Mouse (Mus musculus) embryonic facial prominence, embryonic 12.5 days (tissue): Measurements from ENCODE around the gene Adprhl2. TPM values are rescaled to one million over a fixed set of nuclear protein-coding genes. Genes with fewer than 3 reads are reported as not detected.

Source experiments
- ATAC-seq: fragments of 200-750 bp; cut with Nextera tagmentation; 2 replicates; pipeline ENCODE4 v1.8.0; 2017; ENCODE audit not compliant: insufficient number of reproducible peaks, insufficient read depth, low FRiP score, low TSS enrichment
- H3K27ac ChIP-seq: fragments of 300-500 bp; sonication (generic); 2 replicates; pipeline ENCODE4 v1.5.1; 2016; ENCODE audit warnings: mild to moderate bottlenecking
- H3K27me3 ChIP-seq: fragments of 300-500 bp; sonication (generic); 2 replicates; pipeline ENCODE4 v1.6.1; 2016; ENCODE audit warnings: mild to moderate bottlenecking, moderate library complexity
- H3K36me3 ChIP-seq: fragments of 300-500 bp; sonication (generic); 2 replicates; pipeline ENCODE4 v1.6.1; 2016; ENCODE audit warnings: mild to moderate bottlenecking
- H3K4me1 ChIP-seq: fragments of 300-500 bp; sonication (generic); 2 replicates; pipeline ENCODE4 v1.6.1; 2016
- H3K4me2 ChIP-seq: fragments of 300-500 bp; sonication (generic); replicated peaks from 2 replicates; pipeline ENCODE4 v1.6.1; 2016; ENCODE audit warnings: mild to moderate bottlenecking, moderate library complexity
- H3K4me3 ChIP-seq: fragments of 300-500 bp; sonication (generic); 2 replicates; pipeline ENCODE4 v1.5.1; 2016; ENCODE audit warnings: mild to moderate bottlenecking
- H3K9ac ChIP-seq: fragments of 300-500 bp; sonication (generic); 2 replicates; pipeline ENCODE4 v1.6.1; 2016; ENCODE audit warnings: mild to moderate bottlenecking, moderate library complexity
- H3K9me3 ChIP-seq: fragments of 300-500 bp; sonication (generic); 2 replicates; pipeline ENCODE4 v1.6.1; 2016; ENCODE audit warnings: mild to moderate bottlenecking, moderate library complexity
- WGBS: fragments of 180-500 bp; shearing (Covaris S2); methylation state at CpG from one replicate; pipeline ENCODE4 v1.1.7; 2016; 5-methylcytosine and 5-hydroxymethylcytosine counted together
- polyA plus RNA-seq: library from polyadenylated mRNA; unstranded; fragments of >200 nt; fragmentation: Nextera tagmentation; extraction: Ambion mirVana; gene quantifications from 2 replicates; pipeline ENCODE4 v1.2.1, GENCODE M21; 2016

Gene Adprhl2
- polyA plus RNA-seq, 1 experiment from 2014 or later = 91.0 TPM

DNA sequence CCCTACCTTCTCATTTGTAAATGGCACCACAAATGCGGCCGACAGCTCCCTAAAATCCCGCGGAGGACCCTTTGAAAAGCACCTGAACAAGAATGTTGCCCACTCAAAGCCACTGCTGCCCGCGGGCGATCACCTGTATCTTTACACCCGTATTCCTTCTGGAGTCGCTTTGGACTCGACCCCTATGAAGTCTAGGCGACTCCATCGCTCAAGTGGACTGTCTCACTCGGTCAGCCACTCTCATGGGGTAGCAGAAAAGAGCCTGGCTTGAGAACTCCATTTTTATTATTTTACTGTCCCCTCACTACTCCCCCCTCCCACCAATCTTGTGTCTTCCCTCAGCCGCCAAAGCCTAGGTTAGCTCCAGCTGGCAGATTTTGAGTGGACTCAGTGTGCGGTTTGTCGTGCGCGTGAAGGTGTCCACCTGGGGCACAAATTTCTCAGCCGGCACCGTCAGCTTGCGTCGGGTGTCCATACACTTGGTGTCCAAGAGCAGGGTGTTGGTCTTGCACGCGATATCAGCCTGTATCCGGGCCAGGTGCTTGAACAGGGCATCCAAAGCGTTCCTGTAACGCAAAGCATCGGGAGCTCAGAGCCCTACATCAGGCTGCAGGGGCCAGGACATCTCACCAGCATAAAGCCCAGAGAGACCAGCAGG is 480 bp upstream of the Adprhl2 start:
- Histone ChIP-seq H3K4me2 (peak overlapping the region; percentile 85), H3K9ac (peak overlapping the region; percentile 69; the same call in 1 of the 2 replicates), H3K9me3 (no peaks in the 10 kb centered on the region), H3K27me3 (peaks cover 32% of the 10 kb centered on the region), H3K27ac (no peak overlapping the region), H3K4me3 (peak overlapping the region; percentile 65; the same call in 1 of the 2 replicates), H3K4me1 (peaks cover 27% of the 10 kb centered on the region), H3K36me3 (peaks cover 16% of the 10 kb centered on the region)
- ATAC-seq = no peak
- 56% methylated on average over 28 of the region's 28 CpGs for WGBS

DNA sequence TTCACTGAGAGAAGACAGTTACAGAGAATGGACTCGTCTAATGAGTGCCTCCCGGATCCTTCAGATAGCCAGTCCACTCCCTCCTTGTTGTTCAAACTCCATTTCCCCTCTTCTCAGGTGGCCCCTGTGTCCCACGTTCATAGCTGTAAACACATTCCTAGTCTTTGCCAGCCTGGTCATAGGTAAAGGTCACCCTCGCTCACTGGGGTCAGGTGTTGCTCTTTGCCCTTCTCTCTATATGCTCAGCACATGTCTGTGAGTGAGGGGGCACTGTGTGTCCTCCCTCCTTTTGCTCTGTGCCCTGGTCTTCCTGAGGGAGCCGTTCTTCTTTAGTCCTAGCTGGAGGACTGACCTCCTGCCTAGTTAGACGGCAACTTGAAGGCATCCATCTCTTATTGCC is 1.7 kb downstream of the Adprhl2 start:
- H3K27me3 ChIP-seq = peaks cover 24% of the 10 kb centered on the region
- no peak for ATAC-seq
- H3K4me3 ChIP-seq = no peak overlapping the region
- peaks cover 32% of the 10 kb centered on the region for H3K36me3 ChIP-seq
- no peak overlapping the region for H3K4me2 ChIP-seq
- no peak overlapping the region for H3K27ac ChIP-seq
- H3K9me3 ChIP-seq = no peaks in the 10 kb centered on the region
- 93% methylated on average over 6 of the region's 6 CpGs for WGBS
- no peak overlapping the region for H3K9ac ChIP-seq
- peaks cover 22% of the 10 kb centered on the region for H3K4me1 ChIP-seq

- Histone ChIP-seq H3K4me2 (no peak overlapping the region), H3K36me3 (peaks cover 32% of the 10 kb centered on the region), H3K4me1 (peaks cover 43% of the 10 kb centered on the region), H3K9ac (no peak overlapping the region), H3K27ac (no peak overlapping the region), H3K9me3 (no peaks in the 10 kb centered on the region), H3K4me3 (no peak overlapping the region), H3K27me3 (no peaks in the 10 kb centered on the region)
- WGBS = 89% methylated on average over 13 of the region's 13 CpGs
- ATAC-seq = no peak
Measured at GRCm38 (mm10) chr4:126316443-126317040, 5.0 kb downstream of the Adprhl2 start.

- Histone ChIP-seq H3K27me3 (no peaks in the 10 kb centered on the region), H3K27ac (no peak overlapping the region), H3K4me1 (peaks cover 45% of the 10 kb centered on the region), H3K4me3 (no peak overlapping the region), H3K9ac (no peak overlapping the region), H3K9me3 (no peaks in the 10 kb centered on the region), H3K36me3 (peaks cover 32% of the 10 kb centered on the region), H3K4me2 (no peak overlapping the region)
- ATAC-seq = no peak
- WGBS = 44% methylated on average over 5 of the region's 5 CpGs
Measured at GRCm38 (mm10) chr4:126315931-126316330, 5.6 kb downstream of the Adprhl2 start.

- Histone ChIP-seq H3K27ac (peak overlapping the region; percentile 88), H3K4me1 (peaks cover 36% of the 10 kb centered on the region), H3K4me3 (no peak overlapping the region), H3K9ac (no peak overlapping the region), H3K27me3 (no peaks in the 10 kb centered on the region), H3K4me2 (0 out of 2 replicates have a peak overlapping the region, but pooled peaks have one; percentile 3), H3K9me3 (no peaks in the 10 kb centered on the region), H3K36me3 (peaks cover 32% of the 10 kb centered on the region)
- WGBS = 16% methylated on average over 10 of the region's 10 CpGs
- peak; percentile 59; the same call in 1 of the 2 replicates for ATAC-seq
Measured at GRCm38 (mm10) chr4:126314393-126314792, 7.1 kb downstream of the Adprhl2 start.

GRCm38 (mm10) chr4:126313202-126313601 is 8.3 kb downstream of the Adprhl2 start:
- H3K9ac ChIP-seq = 0 out of 2 replicates have a peak overlapping the region, but pooled peaks have one; percentile 12
- no peak for ATAC-seq
- no peak overlapping the region for H3K4me2 ChIP-seq
- peak overlapping the region; percentile 88 for H3K27ac ChIP-seq
- no peaks in the 10 kb centered on the region for H3K9me3 ChIP-seq
- H3K4me1 ChIP-seq = peaks cover 36% of the 10 kb centered on the region
- no peak overlapping the region for H3K4me3 ChIP-seq
- H3K27me3 ChIP-seq = no peaks in the 10 kb centered on the region
- 21% methylated on average over 5 of the region's 5 CpGs for WGBS
- peaks cover 29% of the 10 kb centered on the region for H3K36me3 ChIP-seq

DNA sequence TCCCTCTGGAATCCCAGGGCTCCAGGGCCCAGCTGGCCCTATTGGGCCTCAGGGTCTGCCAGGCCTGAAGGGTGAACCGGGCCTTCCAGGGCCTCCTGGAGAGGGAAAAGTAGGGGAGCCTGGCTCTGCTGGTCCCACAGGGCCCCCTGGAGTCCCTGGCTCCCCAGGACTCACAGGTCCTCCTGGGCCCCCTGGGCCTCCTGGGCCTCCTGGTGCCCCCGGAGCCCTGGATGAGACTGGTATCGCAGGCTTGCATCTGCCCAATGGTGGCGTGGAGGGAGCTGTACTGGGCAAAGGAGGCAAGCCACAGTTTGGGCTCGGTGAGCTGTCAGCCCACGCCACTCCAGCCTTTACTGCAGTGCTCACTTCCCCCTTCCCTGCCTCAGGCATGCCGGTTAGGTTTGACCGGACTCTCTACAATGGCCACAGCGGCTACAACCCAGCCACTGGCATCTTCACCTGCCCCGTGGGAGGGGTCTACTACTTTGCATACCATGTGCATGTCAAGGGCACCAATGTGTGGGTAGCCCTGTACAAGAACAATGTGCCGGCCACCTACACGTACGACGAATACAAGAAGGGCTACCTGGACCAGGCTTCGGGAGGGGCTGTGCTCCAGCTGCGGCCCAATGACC is 9.8 kb downstream of the Adprhl2 start:
- Histone ChIP-seq H3K27ac (peak overlapping the region; percentile 88; the same call in 1 of the 2 replicates), H3K4me2 (no peak overlapping the region), H3K9ac (no peak overlapping the region), H3K27me3 (no peaks in the 10 kb centered on the region), H3K36me3 (peaks cover 14% of the 10 kb centered on the region), H3K9me3 (no peaks in the 10 kb centered on the region), H3K4me1 (peaks cover 39% of the 10 kb centered on the region), H3K4me3 (no peak overlapping the region)
- ATAC-seq = no peak
- WGBS = 94% methylated on average over 16 of the region's 16 CpGs

GRCm38 (mm10) chr4:126310344-126310743 is 11.2 kb downstream of the Adprhl2 start:
- no peaks in the 10 kb centered on the region for H3K9me3 ChIP-seq
- no peak for ATAC-seq
- no peak overlapping the region for H3K4me3 ChIP-seq
- 0 out of 2 replicates have a peak, but pooled peaks cover under 1% of the 10 kb centered on the region for H3K36me3 ChIP-seq
- H3K27me3 ChIP-seq = no peaks in the 10 kb centered on the region
- 77% methylated on average over 7 of the region's 7 CpGs for WGBS
- peaks cover 41% of the 10 kb centered on the region for H3K4me1 ChIP-seq
- H3K9ac ChIP-seq = no peak overlapping the region
- no peak overlapping the region for H3K4me2 ChIP-seq
- H3K27ac ChIP-seq = no peak overlapping the region

DNA sequence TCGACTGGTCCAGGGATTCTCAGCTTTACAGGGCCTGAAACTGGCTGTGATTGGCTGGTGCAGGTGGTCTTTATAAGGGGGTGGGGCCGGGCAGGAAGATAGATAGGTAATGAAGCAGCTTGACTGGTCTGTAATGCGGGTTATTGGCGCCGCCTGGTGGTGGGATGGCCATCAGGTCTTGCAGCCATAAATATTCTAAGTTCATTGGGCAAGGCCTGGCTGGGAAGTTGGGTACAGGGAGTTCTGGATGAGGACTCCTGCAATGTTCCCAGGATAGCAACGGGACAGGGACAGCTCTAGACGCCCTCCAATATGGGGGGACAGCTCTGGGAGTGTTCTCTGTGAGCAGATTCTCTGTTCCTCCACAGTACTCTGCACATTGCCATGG is 11.6 kb downstream of the Adprhl2 start:
- WGBS = 3% methylated on average over 7 of the region's 7 CpGs
- Histone ChIP-seq H3K36me3 (no peaks in the 10 kb centered on the region), H3K4me2 (peak overlapping the region; percentile 36), H3K27ac (peak overlapping the region; percentile 41; the same call in 1 of the 2 replicates), H3K4me3 (no peak overlapping the region), H3K4me1 (peaks cover 38% of the 10 kb centered on the region), H3K9me3 (no peaks in the 10 kb centered on the region), H3K9ac (no peak overlapping the region), H3K27me3 (no peaks in the 10 kb centered on the region)
- ATAC-seq = peak; percentile 18; the same call in 1 of the 2 replicates

- WGBS = 15% methylated on average over 20 of the region's 20 CpGs
- peak; percentile 47; the same call in 1 of the 2 replicates for ATAC-seq
- no peaks in the 10 kb centered on the region for H3K9me3 ChIP-seq
- H3K4me2 ChIP-seq = peak overlapping the region; percentile 36
- H3K4me3 ChIP-seq = no peak overlapping the region
- peak overlapping the region; percentile 41; the same call in 1 of the 2 replicates for H3K27ac ChIP-seq
- peaks cover 33% of the 10 kb centered on the region for H3K4me1 ChIP-seq
- H3K27me3 ChIP-seq = no peaks in the 10 kb centered on the region
- no peak overlapping the region; the same call in 1 of the 2 replicates for H3K9ac ChIP-seq
- H3K36me3 ChIP-seq = no peaks in the 10 kb centered on the region
Measured at GRCm38 (mm10) chr4:126309211-126309921, 12.1 kb downstream of the Adprhl2 start.

DNA sequence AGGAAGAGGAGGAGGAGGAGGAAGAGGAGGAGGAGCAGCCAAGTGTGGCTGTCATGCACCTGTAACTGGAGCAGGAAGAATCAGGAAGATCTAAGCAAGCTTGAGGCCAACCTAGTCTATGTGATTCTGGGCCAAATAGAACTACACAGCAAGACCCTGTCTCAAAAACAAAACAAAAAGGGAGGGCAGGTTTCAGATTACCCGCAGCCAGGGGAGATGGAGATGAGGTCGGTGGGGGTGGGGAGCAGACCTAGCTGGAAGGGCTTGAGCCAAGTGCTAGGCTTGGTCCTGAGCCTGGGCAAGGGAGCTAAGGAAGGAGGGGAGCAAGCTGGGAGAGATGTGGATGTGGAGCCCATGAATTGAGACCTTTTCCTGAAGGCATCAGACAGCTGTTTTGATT is 14.7 kb downstream of the Adprhl2 start:
- Histone ChIP-seq H3K27me3 (peaks cover 6% of the 10 kb centered on the region), H3K4me2 (no peak overlapping the region), H3K9me3 (no peaks in the 10 kb centered on the region), H3K4me3 (no peak overlapping the region), H3K27ac (no peak overlapping the region), H3K9ac (no peak overlapping the region), H3K36me3 (no peaks in the 10 kb centered on the region), H3K4me1 (peaks cover 19% of the 10 kb centered on the region)
- ATAC-seq = no peak
- WGBS = 0% methylated on average over 2 of the region's 2 CpGs
